Mouse (Mus musculus): ENCODE data around the gene Ccdc54. TPM values are rescaled to one million over a fixed set of nuclear protein-coding genes. Genes with fewer than 3 reads are reported as not detected.

Gene Ccdc54
- total RNA-seq, 2 experiments from 2014 or later: not detected

GRCm38 (mm10) chr16:50542554-50543333, 48.2 kb downstream of the Ccdc54 start:
- DNase-seq (ENCODE audit: low spot score in 2 of 2): no peak

Other genes starting within 250 kb of the Ccdc54 start
- 10 to 100 TPM; 12.1 to 14.1 TPM for gene Bbx, start 158.8 kb downstream of the Ccdc54 start, total RNA-seq (2021)

Measured in layer of hippocampus, postnatal 10 days (tissue).